Mouse (Mus musculus) layer of hippocampus, postnatal 36 days (tissue): ENCODE measurements at regions not wholly inside any gene's neighbourhood (a gene's known extent, or its start where the extent isn't known, plus 50 kb on each side); places are given as distances from the start of the nearest gene placed in this dataset.

ENCODE experiments used
- DNase-seq, 2 experiments: peaks; one replicate each; pipeline ENCODE4 v3.0.0; 2022

- no peak for DNase-seq
Measured at GRCm38 (mm10) chr8:35323180-35323975, 442.2 kb upstream of the Gm19410 start.
